ENCODE assay signal across 8 mouse cellular contexts in the genomic region with DNA sequence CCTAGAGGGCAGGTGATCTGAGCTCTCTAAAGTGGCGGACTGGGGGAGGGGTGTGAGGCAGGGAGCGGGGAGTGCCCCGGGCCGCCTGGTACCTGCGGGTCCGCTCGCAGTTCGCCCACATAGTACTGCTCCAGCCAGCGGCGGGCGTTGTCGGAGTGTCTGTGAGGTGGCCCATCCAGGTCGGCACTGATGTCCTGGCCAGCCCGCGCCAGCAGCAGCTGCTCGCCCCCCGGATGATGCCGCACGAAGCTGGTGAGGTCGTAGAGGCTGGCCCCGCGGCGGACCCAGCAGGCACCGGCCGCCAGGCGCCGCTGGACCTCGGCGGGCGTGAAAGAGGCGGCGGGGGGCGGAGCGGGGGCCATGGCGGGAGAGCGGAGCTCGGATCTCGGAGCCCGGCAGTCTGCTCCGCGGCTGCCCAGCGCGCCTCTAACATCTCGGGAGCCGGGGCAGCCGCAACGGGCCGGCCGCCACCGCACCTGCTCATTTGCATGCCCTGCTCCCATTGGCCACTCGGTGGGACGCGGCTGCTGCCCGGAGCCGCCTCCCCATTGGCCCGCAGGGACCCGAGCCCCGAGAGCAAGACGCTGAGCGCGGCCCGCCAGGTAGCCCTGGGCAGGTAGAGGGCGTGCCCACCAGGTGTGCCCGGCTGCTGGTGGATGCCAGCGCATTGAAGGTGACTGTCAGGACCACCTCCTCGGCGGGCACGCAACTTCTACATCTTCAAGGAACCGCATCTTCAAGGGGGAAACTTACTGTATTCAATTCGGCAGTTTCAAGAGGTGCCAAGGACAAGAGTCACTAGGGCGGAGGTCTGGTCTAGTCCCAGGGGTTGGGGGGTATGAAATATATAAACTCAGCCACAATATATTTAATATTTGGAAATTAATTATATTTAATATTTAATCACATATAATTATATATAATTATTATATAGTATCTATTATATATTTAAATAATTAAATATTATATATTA. TPM values are rescaled to one million over a fixed set of nuclear protein-coding genes. Genes with fewer than 3 reads are reported as not detected.
A peak's percentile ranks its signal among the peaks of the same experiment; 100 is the strongest.
DNase-seq lines count a peak whose midpoint lies in the region; ATAC-seq lines count a peak whose summit lies in the region.

Gene Fa2h (minus strand): TSS at position 434 of the 973 bp plus-strand sequence.

- H3K4me3 ChIP-seq in embryonic facial prominence, embryonic 10.5 days = peak within 1 kb of the TSS; percentile 64
- H3K4me3 ChIP-seq in intestine, embryonic 16.5 days (ENCODE audit: low read length) = peak within 1 kb of the TSS; percentile 58
- peak within 1 kb of the TSS; percentile 55 for H3K4me3 ChIP-seq in limb, embryonic 10.5 days
- peak within 1 kb of the TSS; percentile 55 for H3K4me3 ChIP-seq in midbrain, embryonic 12.5 days

- no peaks in the 10 kb centered on the region for H3K9me3 ChIP-seq in embryonic facial prominence, embryonic 10.5 days
- no peaks in the 10 kb centered on the region for H3K9me3 ChIP-seq in intestine, embryonic 16.5 days (ENCODE audit: control insufficient read depth, low read length)
- H3K9me3 ChIP-seq in limb, embryonic 10.5 days (replicated peaks) = no peaks in the 10 kb centered on the region
- no peaks in the 10 kb centered on the region for H3K9me3 ChIP-seq in midbrain, embryonic 12.5 days

- under 1% methylated on average over 71 of the region's 71 CpGs for WGBS in embryonic facial prominence, embryonic 10.5 days
- under 1% methylated on average over 71 of the region's 71 CpGs for WGBS in intestine, embryonic 16.5 days
- under 1% methylated on average over 66 of the region's 71 CpGs for WGBS in limb, embryonic 10.5 days
- under 1% methylated on average over 66 of the region's 71 CpGs for WGBS in midbrain, embryonic 12.5 days

- H3K27me3 ChIP-seq in embryonic facial prominence, embryonic 10.5 days (replicated peaks; ENCODE audit: low read depth, poor library complexity, severe bottlenecking) = peaks cover 71% of the 10 kb centered on the region
- H3K27me3 ChIP-seq in intestine, embryonic 16.5 days (replicated peaks; ENCODE audit: control insufficient read depth, insufficient read depth, low read length) = peaks cover 3% of the 10 kb centered on the region; the same call in 1 of the 2 replicates
- H3K27me3 ChIP-seq in limb, embryonic 10.5 days (ENCODE audit: low read depth, poor library complexity, severe bottlenecking) = peaks cover 70% of the 10 kb centered on the region
- peaks cover 54% of the 10 kb centered on the region for H3K27me3 ChIP-seq in midbrain, embryonic 12.5 days

- H3K36me3 ChIP-seq in embryonic facial prominence, embryonic 10.5 days (replicated peaks) = no peaks in the 10 kb centered on the region
- H3K36me3 ChIP-seq in intestine, embryonic 16.5 days (ENCODE audit: control insufficient read depth, insufficient read depth, low read length) = no peaks in the 10 kb centered on the region
- no peaks in the 10 kb centered on the region for H3K36me3 ChIP-seq in limb, embryonic 10.5 days
- no peaks in the 10 kb centered on the region for H3K36me3 ChIP-seq in midbrain, embryonic 12.5 days

- peak; percentile 90 for DNase-seq in adrenal gland, postnatal 14 days
- peak; percentile 92 for DNase-seq in embryonic facial prominence, embryonic 10.5 days (ENCODE audit: low spot score)
- DNase-seq in gonadal fat pad, adult 2 months (ENCODE audit: low read depth) = no peak
- DNase-seq in limb, embryonic 10.5 days (ENCODE audit: low spot score) = peak; percentile 90
- peak; percentile 27 for DNase-seq in spleen, adult 12 weeks (ENCODE audit: low spot score)
- DNase-seq in adipocyte (ENCODE audit: low spot score) = no peak

- peaks cover 11% of the 10 kb centered on the region for H3K4me1 ChIP-seq in embryonic facial prominence, embryonic 10.5 days
- H3K4me1 ChIP-seq in intestine, embryonic 16.5 days (ENCODE audit: control insufficient read depth, insufficient read depth, low read length) = peaks cover 15% of the 10 kb centered on the region
- peaks cover 12% of the 10 kb centered on the region for H3K4me1 ChIP-seq in limb, embryonic 10.5 days
- H3K4me1 ChIP-seq in midbrain, embryonic 12.5 days = peaks cover 10% of the 10 kb centered on the region

- peak; percentile 99 for ATAC-seq in intestine, embryonic 16.5 days
- ATAC-seq in midbrain, embryonic 12.5 days (ENCODE audit: low FRiP score, low read depth) = peak; percentile 99

- H3K27ac ChIP-seq in embryonic facial prominence, embryonic 10.5 days (replicated peaks) = no peak within 1 kb of the TSS; the same call in 1 of the 2 replicates
- no peak within 1 kb of the TSS; the same call in 1 of the 2 replicates for H3K27ac ChIP-seq in intestine, embryonic 16.5 days (ENCODE audit: low read length)
- no peak within 1 kb of the TSS for H3K27ac ChIP-seq in limb, embryonic 10.5 days
- no peak within 1 kb of the TSS for H3K27ac ChIP-seq in midbrain, embryonic 12.5 days (replicated peaks)

- H3K4me2 ChIP-seq in intestine, embryonic 16.5 days (ENCODE audit: low read depth, low read length) = peak within 1 kb of the TSS; percentile 95
- H3K4me2 ChIP-seq in midbrain, embryonic 12.5 days (replicated peaks) = peak within 1 kb of the TSS; percentile 95

- H3K9ac ChIP-seq in intestine, embryonic 16.5 days (ENCODE audit: low read depth, low read length) = peak within 1 kb of the TSS; percentile 64
- peak within 1 kb of the TSS; percentile 62 for H3K9ac ChIP-seq in midbrain, embryonic 12.5 days (replicated peaks)

RNA-seq across cellular contexts. Expression of gene Fa2h, which starts in this region (rescaled TPM):
- total RNA-seq in adrenal gland, postnatal 14 days (2021) = 2.0 and 3.0 TPM in 2 replicates
- polyA plus RNA-seq in embryonic facial prominence, embryonic 10.5 days (2016; fragmentation: Nextera tagmentation; extraction: Ambion mirVana) = 0.09 TPM in 1 of 2 replicates, not detected in the other
- polyA plus RNA-seq in gonadal fat pad, adult 2 months (2012; rRNA removed) = 11.3 and 12.6 TPM in 2 replicates
- polyA plus RNA-seq in intestine, embryonic 16.5 days (2015; fragmentation: Nextera tagmentation; extraction: Ambion mirVana) = 0.91 and 1.1 TPM in 2 replicates
- polyA plus RNA-seq in limb, embryonic 10.5 days (2016; fragmentation: Nextera tagmentation; extraction: Ambion mirVana) = not detected in 2 replicates
- polyA plus RNA-seq in midbrain, embryonic 12.5 days (2016; fragmentation: Nextera tagmentation; extraction: Ambion mirVana) = 0.18 TPM in 1 of 2 replicates, not detected in the other

Comparison
In these comparisons a context has a peak if more than half of its experiments do, and no peak if none do; other contexts are left out.
1. Peak in DNase-seq and H3K4me3 ChIP-seq in embryonic facial prominence, embryonic 10.5 days; RNA of the gene not detected or under 1 TPM.
2. Peak in DNase-seq and H3K4me3 ChIP-seq in limb, embryonic 10.5 days; RNA of the gene not detected or under 1 TPM.
3. Peak in ATAC-seq, H3K4me3 ChIP-seq, H3K9ac ChIP-seq and H3K4me2 ChIP-seq in midbrain, embryonic 12.5 days; RNA of the gene not detected or under 1 TPM.
4. DNase-seq: peak in adrenal gland, postnatal 14 days (single experiment) and spleen, adult 12 weeks (single experiment); none in gonadal fat pad, adult 2 months (single experiment) and adipocyte (single experiment).
5. Peak in every context shown above with its lines, with median percentiles within 50 percentile points of each other: H3K4me3 ChIP-seq.